Mouse (Mus musculus) olfactory bulb, adult 2 months (tissue): ENCODE results near the gene Fabp1.

Experiments used
- CTCF ChIP-seq: fragments of 200-500 bp; IDR thresholded peaks from 2 replicates; pipeline ENCODE4 v1.5.1; 2012; ENCODE audit warnings: low read depth, mild to moderate bottlenecking, low read length, moderate library complexity; ENCODE audit not compliant: insufficient read depth
- POLR2A ChIP-seq: fragments of 200-500 bp; IDR thresholded peaks from 2 replicates; pipeline ENCODE4 v1.6.1; 2012; ENCODE audit warnings: mild to moderate bottlenecking, low read depth, low read length, moderate library complexity; ENCODE audit not compliant: insufficient read depth

DNA sequence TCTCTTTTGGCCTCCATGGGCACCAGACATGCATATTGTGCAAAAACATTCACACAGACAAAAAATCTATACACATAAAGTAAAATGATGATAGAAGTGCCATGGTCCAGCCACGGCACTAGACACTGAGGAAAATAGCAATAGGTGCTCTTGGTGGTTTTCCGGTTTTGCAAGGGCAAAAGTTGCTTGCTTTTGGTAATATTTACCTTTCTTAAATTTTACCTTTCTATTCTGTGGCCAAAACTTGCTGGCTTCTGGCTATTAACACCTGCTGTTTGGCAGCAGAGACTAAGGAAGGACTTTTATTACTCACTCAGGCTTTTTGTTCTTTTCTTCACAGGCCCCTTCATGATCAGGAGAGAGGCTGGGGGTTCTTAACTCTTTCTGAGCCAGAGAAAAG lies 9.1 kb upstream of the Fabp1 start:
- TF ChIP-seq POLR2A (no peak), CTCF (no peak)
